Mouse (Mus musculus): ENCODE results near the gene Gm36864. TPM values are rescaled to one million over a fixed set of nuclear protein-coding genes. Genes with fewer than 3 reads are reported as not detected.

Gm36864 gene
- total RNA-seq, 4 experiments from 2014 or later: not detected

GRCm38 (mm10) chr7:44254930-44255329 lies 19.0 kb downstream of the Gm36864 start:
- no peak for DNase-seq (ENCODE audit: low spot score in 2 of 2)

GRCm38 (mm10) chr7:44257278-44257677 lies 21.3 kb downstream of the Gm36864 start, which contains the start of gene Acp4:
Gene Acp4, minus strand, starts transcription at chr7:44257378.
- DNase-seq (ENCODE audit: low spot score in 2 of 2): no peak

- DNase-seq (ENCODE audit: low spot score in 2 of 2): no peak
Observed at GRCm38 (mm10) chr7:44260410-44260809, 24.4 kb downstream of the Gm36864 start.

- DNase-seq (ENCODE audit: low spot score in 2 of 2): no peak
Observed at GRCm38 (mm10) chr7:44261147-44261546, 25.2 kb downstream of the Gm36864 start, which contains the start of gene Gm15517. Gene Gm15517, plus strand, starts transcription at chr7:44261447.

- DNase-seq (ENCODE audit: low spot score in 2 of 2): peak; percentile 91 to 98
Observed at GRCm38 (mm10) chr7:44262791-44263643, 27.0 kb downstream of the Gm36864 start.

- DNase-seq (ENCODE audit: low spot score in 2 of 2): no peak
Observed at GRCm38 (mm10) chr7:44268117-44268516, 32.1 kb downstream of the Gm36864 start.

- no peak for DNase-seq (ENCODE audit: low spot score in 2 of 2)
Observed at GRCm38 (mm10) chr7:44269397-44269796, 33.4 kb downstream of the Gm36864 start.

- DNase-seq (ENCODE audit: low spot score in 2 of 2): no peak
Observed at GRCm38 (mm10) chr7:44271309-44271708, 35.3 kb downstream of the Gm36864 start.

- DNase-seq (ENCODE audit: low spot score in 2 of 2): no peak
Observed at GRCm38 (mm10) chr7:44272546-44272945, 36.6 kb downstream of the Gm36864 start.

- DNase-seq (ENCODE audit: low spot score in 2 of 2): no peak
Observed at GRCm38 (mm10) chr7:44273446-44273845, 37.5 kb downstream of the Gm36864 start.

- DNase-seq (ENCODE audit: low spot score in 2 of 2): no peak
Observed at GRCm38 (mm10) chr7:44274096-44274495, 38.1 kb downstream of the Gm36864 start.

- no peak for DNase-seq (ENCODE audit: low spot score in 2 of 2)
Observed at GRCm38 (mm10) chr7:44275546-44275945, 39.6 kb downstream of the Gm36864 start.

GRCm38 (mm10) chr7:44276461-44277249 lies 40.7 kb downstream of the Gm36864 start:
- DNase-seq (ENCODE audit: low spot score in 2 of 2): no peak

- peak in 1 of 2 experiments; percentile 78 for DNase-seq (ENCODE audit: low spot score in 2 of 2)
Observed at GRCm38 (mm10) chr7:44277250-44277622, 41.3 kb downstream of the Gm36864 start.

GRCm38 (mm10) chr7:44280959-44281358 lies 45.0 kb downstream of the Gm36864 start:
- DNase-seq (ENCODE audit: low spot score in 2 of 2): no peak

GRCm38 (mm10) chr7:44281586-44281985 lies 45.6 kb downstream of the Gm36864 start:
- no peak for DNase-seq (ENCODE audit: low spot score in 2 of 2)

GRCm38 (mm10) chr7:44287760-44288159 lies 51.8 kb downstream of the Gm36864 start:
- no peak for DNase-seq (ENCODE audit: low spot score in 2 of 2)

GRCm38 (mm10) chr7:44290986-44291385 lies 55.0 kb downstream of the Gm36864 start:
- no peak for DNase-seq (ENCODE audit: low spot score in 2 of 2)

GRCm38 (mm10) chr7:44291418-44291817 lies 55.4 kb downstream of the Gm36864 start:
- DNase-seq (ENCODE audit: low spot score in 2 of 2): no peak
